Mouse (Mus musculus) E14TG2a.4 (cell line): ENCODE measurements around the gene Ccdc62.

Experiments used
- CTCF ChIP-seq: conservative IDR thresholded peaks from 2 replicates; pipeline ENCODE4 v1.5.1; 2014; ENCODE audit warnings: low read length
- NANOG ChIP-seq: IDR thresholded peaks from 2 replicates; pipeline ENCODE4 v1.6.1; 2014; ENCODE audit warnings: borderline replicate concordance, low read length, mixed read lengths

DNA sequence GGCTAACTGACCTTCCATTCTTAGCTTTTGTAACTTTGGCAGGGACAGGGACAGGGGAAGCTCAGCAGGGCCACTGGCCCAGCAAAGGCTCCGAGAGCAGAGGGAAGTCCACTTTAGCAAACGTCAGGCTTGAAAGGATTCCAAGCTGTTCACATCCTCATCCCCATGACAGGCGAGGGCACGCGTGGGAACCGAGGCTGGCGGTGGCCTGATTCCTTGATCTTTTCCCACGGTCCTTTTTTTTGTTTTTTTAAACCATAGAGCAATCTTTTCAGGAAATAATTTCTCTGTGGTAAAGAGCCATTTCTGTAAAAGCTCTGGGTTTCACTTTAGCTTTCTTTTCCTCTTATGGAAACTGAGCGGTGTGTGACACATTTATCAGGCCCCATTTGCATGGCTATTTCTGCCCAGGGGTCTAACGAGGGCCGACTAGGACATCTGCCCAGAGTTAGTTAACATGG lies 84.3 kb downstream of the Ccdc62 start:
- TF ChIP-seq CTCF = no peak
- TF ChIP-seq NANOG = no peak
